Mouse (Mus musculus) spleen, adult 2 months (tissue): Measurements from ENCODE around the gene Apoh. TPM values are rescaled to one million over a fixed set of nuclear protein-coding genes. Genes with fewer than 3 reads are reported as not detected.

Experiments
- DNase-seq, 2 experiments: peaks; one replicate each; pipeline versions ENCODE4 v3.0.0 to v3.0.0-alpha.2; 2012 to 2021; ENCODE audit warnings: low spot score in 2 of 2, low read depth in 1 of 2
- H3K27ac ChIP-seq: fragments of 200-500 bp; 2 replicates; pipeline ENCODE4 v1.5.1; 2012; ENCODE audit warnings: low read length, inconsistent platforms; ENCODE audit not compliant: insufficient read depth
- H3K27me3 ChIP-seq: fragments of 200-500 bp; 2 replicates; pipeline ENCODE4 v1.6.1; 2012; ENCODE audit warnings: mild to moderate bottlenecking, moderate library complexity, low read length, inconsistent platforms; ENCODE audit not compliant: control insufficient read depth, insufficient read depth
- H3K36me3 ChIP-seq: fragments of 200-500 bp; 2 replicates; pipeline ENCODE4 v1.6.1; 2012; ENCODE audit warnings: mild to moderate bottlenecking, low read length, inconsistent platforms; ENCODE audit not compliant: control insufficient read depth, insufficient read depth
- H3K4me1 ChIP-seq: fragments of 200-500 bp; 2 replicates; pipeline ENCODE4 v1.6.1; 2011; ENCODE audit warnings: inconsistent platforms; ENCODE audit not compliant: control insufficient read depth, insufficient read depth, insufficient read length
- H3K4me3 ChIP-seq: fragments of 200-500 bp; 2 replicates; pipeline ENCODE4 v1.5.1; 2011; ENCODE audit warnings: mild to moderate bottlenecking, inconsistent platforms; ENCODE audit not compliant: insufficient read depth, insufficient read length; ENCODE audit errors: extremely low read depth
- CTCF ChIP-seq: fragments of 200-500 bp; IDR thresholded peaks from 2 replicates; pipeline ENCODE4 v1.5.1; 2011; ENCODE audit warnings: mild to moderate bottlenecking, inconsistent platforms; ENCODE audit not compliant: insufficient read depth, insufficient read length, insufficient replicate concordance; ENCODE audit errors: extremely low read depth
- POLR2A ChIP-seq: fragments of 200-500 bp; IDR thresholded peaks from 2 replicates; pipeline ENCODE4 v1.6.1; 2011; ENCODE audit warnings: low read depth, low read length, inconsistent platforms
- WGBS: fragments of 180-500 bp; shearing (Covaris S2); methylation state at CpG from one replicate; pipeline ENCODE4 v1.1.7; 2018; 5-methylcytosine and 5-hydroxymethylcytosine counted together
- polyA plus RNA-seq: library from polyadenylated mRNA; depleted of rRNA; stranded (reverse); fragments of >200 nt; gene quantifications from 2 replicates; pipeline ENCODE4 v1.2.3, GENCODE M21; 2012; rRNA removed

Apoh gene
- polyA plus RNA-seq, 1 experiment, result not detected

- no peak overlapping the region for H3K27ac ChIP-seq
- no peak overlapping the region for H3K4me3 ChIP-seq
- no peaks in the 10 kb centered on the region for H3K4me1 ChIP-seq
- no peak for TF ChIP-seq CTCF
- TF ChIP-seq POLR2A, result no peak
- H3K36me3 ChIP-seq, result no peaks in the 10 kb centered on the region
- no peak for DNase-seq
- H3K27me3 ChIP-seq, result no peaks in the 10 kb centered on the region
Measured at GRCm38 (mm10) chr11:108447148-108447547, 104.0 kb downstream of the Apoh start.

GRCm38 (mm10) chr11:108449811-108450210 is 106.7 kb downstream of the Apoh start:
- 30% methylated on average over 3 of the region's 3 CpGs for WGBS
- H3K27me3 ChIP-seq, result no peaks in the 10 kb centered on the region
- no peak for TF ChIP-seq POLR2A
- TF ChIP-seq CTCF, result peak; percentile 46; the same call in 1 of the 2 replicates
- no peaks in the 10 kb centered on the region for H3K4me1 ChIP-seq
- H3K27ac ChIP-seq, result no peak overlapping the region
- peak in 1 of 2 experiments; percentile 43 for DNase-seq
- no peak overlapping the region for H3K4me3 ChIP-seq
- no peaks in the 10 kb centered on the region for H3K36me3 ChIP-seq

DNA sequence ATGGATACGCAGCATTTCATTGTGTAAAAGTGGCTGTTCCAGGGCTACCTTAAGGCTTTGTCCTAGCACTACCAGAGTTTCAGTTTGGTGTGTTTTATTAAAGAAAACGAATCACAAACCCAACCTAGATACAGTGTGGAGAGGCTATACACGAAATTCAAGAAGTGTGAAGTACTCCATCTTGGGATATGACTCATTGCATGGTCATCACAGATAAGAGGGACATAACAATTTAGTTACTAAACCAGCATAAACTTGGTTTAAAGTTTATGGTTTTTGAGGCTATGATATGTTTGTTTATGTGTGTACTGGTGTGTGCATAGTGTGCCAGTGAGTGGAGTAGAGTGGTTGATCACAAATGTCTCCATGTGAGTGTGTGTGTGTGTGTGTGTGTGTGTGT is 116.4 kb downstream of the Apoh start:
- 76% methylated on average over 3 of the region's 3 CpGs for WGBS
- TF ChIP-seq CTCF (no peak), POLR2A (no peak)

More for the DNA sequence above, 116.4 kb downstream of the Apoh start:
- Histone ChIP-seq H3K27ac (no peak overlapping the region), H3K4me1 (no peaks in the 10 kb centered on the region), H3K4me3 (no peak overlapping the region), H3K27me3 (no peaks in the 10 kb centered on the region), H3K36me3 (no peaks in the 10 kb centered on the region)
- DNase-seq, result no peak

Other genes starting within 250 kb of the Apoh start
- gene Prkca, start 574 bp downstream of the Apoh start, polyA plus RNA-seq, result 6.8 and 8.4 TPM in 2 replicates
- 0.21 and 0.29 TPM in 2 replicates for gene Cep112, start 81.8 kb downstream of the Apoh start, polyA plus RNA-seq